Mouse (Mus musculus): ENCODE results near the gene Lce3f. TPM values are rescaled to one million over a fixed set of nuclear protein-coding genes. Genes with fewer than 3 reads are reported as not detected.

Gene Lce3f
- polyA plus RNA-seq (2012; fragmentation: generic; extraction: Trizol) = not detected

DNA sequence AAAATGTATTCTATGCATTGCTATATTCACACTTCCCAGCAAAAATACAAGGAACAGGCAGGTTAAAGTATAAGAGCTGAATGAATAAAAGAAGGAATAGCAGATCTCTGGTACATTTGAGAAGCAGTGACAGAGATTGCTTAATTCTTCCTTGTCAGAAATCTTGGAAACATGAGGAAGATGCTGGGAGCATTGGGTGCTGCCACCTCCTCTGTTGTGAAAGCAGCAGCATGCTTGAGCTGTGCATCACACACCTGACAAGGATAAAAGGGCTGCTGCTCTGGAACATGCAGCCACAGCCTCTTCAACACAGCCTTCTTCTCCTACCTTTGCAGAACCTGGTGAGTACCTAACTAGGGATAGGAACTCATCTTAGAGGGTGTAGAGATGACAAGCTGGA lies at the start of gene Lce3f:
Gene Lce3f, plus strand, starts transcription at position 301 of the 400 bp plus-strand sequence.

DNA sequence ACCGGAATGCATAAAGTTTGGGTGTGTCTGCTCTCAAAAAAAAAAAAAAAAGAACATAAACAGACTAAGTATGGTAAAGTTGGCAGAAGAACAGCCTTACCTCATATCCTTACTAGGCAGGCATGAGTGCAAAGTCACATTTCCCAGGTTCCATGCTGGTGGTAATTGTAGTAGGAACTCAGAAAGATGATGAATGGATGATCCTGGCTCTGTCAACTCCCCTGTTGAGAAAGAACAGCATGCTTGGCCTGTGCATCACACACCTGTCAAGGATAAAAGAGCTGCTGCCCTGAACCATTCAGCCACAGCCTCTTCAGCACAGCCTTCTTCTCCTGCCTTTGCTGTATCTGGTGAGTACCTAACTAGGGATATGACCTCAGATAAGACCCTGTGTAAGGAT lies 47.8 kb upstream of the Lce3f start, which contains the start of gene Lce3c:
Gene Lce3c, plus strand, starts transcription at position 301 of the 400 bp plus-strand sequence.

DNA sequence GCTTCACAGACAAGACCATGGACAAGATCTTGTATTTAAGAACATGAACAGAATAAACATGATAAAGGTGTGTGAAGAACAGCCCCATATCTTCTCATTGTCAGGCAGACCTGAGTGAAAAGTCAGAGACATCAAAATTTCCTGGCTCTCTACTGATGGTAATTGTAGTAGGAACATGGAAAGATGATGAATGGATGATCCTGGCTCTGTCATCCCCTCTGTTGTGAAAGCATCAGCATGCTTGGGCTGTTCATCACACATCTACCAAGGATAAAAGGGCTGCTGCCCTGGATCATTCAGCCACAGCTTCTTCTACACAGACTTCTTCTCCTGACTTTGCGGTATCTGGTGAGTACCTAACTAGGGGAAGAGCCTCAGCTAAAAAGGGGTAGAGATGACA lies 34.9 kb upstream of the Lce3f start, which contains the start of gene Lce3d:
Gene Lce3d, plus strand, starts transcription at position 301 of the 400 bp plus-strand sequence.

DNA sequence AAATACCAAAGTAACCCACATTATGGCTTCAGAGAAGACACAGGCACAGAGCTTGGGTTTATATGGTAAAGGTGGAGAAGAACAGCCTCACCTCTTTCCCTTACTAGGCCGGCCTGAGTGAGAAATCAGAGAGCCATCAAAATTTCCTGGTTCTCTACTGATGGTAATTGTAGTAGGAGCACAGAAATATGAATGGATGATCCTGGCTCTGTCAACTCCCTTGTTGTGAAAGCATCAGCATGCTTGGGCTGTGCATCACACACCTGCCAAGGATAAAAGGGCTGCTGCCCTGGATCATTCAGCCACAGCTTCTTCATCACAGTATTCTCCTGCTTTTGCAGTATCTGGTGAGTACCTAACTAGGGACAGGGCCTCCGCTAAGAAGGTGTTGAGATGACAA lies 25.3 kb upstream of the Lce3f start, which contains the start of gene Lce3e:
Gene Lce3e, plus strand, starts transcription at position 301 of the 400 bp plus-strand sequence.

DNA sequence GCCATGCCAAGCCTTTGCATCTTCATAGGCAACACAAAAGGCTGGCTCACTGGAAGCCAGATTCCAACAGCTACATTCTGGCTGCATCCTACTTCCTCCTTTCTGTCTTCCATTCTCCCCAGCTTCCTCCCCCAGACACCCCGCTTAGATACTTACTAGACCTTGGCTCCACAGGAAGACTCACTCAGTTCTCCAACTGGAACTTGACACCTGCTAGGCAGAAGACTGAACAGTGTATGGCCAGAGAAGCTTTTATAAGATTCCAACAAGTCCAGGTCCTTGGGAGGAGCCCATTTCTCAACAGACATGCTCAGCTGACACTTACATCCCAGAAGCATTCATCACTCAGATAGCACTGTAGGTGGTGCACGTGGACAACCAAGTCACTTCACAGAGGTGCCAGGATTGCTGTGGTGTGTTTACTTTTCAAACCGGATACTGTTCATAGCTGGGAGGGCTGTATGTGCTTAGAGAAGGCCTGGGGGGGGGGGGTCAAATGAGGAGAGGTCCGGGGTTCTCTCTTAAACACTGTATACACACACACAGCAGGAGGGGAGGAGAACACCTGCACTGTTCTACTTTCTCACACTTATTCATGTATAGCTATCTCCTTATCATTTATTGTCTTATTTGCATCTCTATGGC lies 23.6 kb downstream of the Lce3f start, which contains the start of gene Crct1:
Gene Crct1, minus strand, starts transcription at position 228 of the 645 bp plus-strand sequence.

DNA sequence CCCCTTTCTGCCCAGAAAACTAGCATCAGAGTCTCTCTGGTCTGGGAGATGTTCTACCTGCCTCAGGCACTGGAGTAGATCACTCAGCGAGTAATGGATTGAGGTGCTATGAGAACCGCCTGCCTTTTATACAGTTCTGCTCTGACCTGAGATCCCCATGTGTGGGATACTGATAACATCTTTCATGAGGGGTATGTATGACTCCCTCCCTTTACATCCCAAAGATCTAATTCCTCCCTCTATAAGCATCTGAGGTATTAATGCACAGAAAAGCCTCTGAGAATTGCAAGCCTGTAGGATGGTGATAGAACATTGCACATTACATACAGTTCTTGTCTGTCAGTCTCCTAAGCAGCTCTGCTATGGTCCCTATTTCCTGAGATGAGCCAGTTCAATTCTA lies 26.9 kb downstream of the Lce3f start, which contains the start of gene Lce1m:
Gene Lce1m, minus strand, starts transcription at position 101 of the 400 bp plus-strand sequence.

Other genes starting within 250 kb of the Lce3f start
- under 1 TPM in 1 of 2 experiments, not detected in 1; 0.39 TPM for gene Lce1g, start 239.9 kb upstream of the Lce3f start, polyA plus RNA-seq (2012; fragmentation: generic; extraction: Trizol)
- under 1 TPM in 1 of 2 experiments, not detected in 1; 0.08 TPM for gene Lce1h, start 227.2 kb upstream of the Lce3f start, polyA plus RNA-seq (2012; fragmentation: generic; extraction: Trizol)
- gene Lce1i, start 213.3 kb upstream of the Lce3f start, polyA plus RNA-seq (2012; fragmentation: generic; extraction: Trizol) = not detected
- not detected for gene Lce1j, start 201.7 kb upstream of the Lce3f start, polyA plus RNA-seq (2012; fragmentation: generic; extraction: Trizol)
- not detected for gene Lce1k, start 184.3 kb upstream of the Lce3f start, polyA plus RNA-seq (2012; fragmentation: generic; extraction: Trizol)
- gene Kprp, start 165.0 kb upstream of the Lce3f start, polyA plus RNA-seq (2012; fragmentation: generic; extraction: Trizol) = under 1 TPM in 1 of 2 experiments, not detected in 1; 0.04 TPM
- not detected for gene Lce1l, start 140.9 kb upstream of the Lce3f start, polyA plus RNA-seq (2012; fragmentation: generic; extraction: Trizol)
- gene 2310050C09Rik, start 122.0 kb upstream of the Lce3f start, polyA plus RNA-seq (2012; fragmentation: generic; extraction: Trizol) = not detected
- gene Lce3a, start 66.0 kb upstream of the Lce3f start, polyA plus RNA-seq (2012; fragmentation: generic; extraction: Trizol) = not detected
- gene Lce3b, start 59.2 kb upstream of the Lce3f start, polyA plus RNA-seq (2012; fragmentation: generic; extraction: Trizol) = not detected
- gene Lce3c, start 47.7 kb upstream of the Lce3f start, polyA plus RNA-seq (2012; fragmentation: generic; extraction: Trizol) = not detected
- gene Lce3d, start 34.8 kb upstream of the Lce3f start, polyA plus RNA-seq (2012; fragmentation: generic; extraction: Trizol) = not detected
- not detected for gene Lce3e, start 25.2 kb upstream of the Lce3f start, polyA plus RNA-seq (2012; fragmentation: generic; extraction: Trizol)
- gene Crct1, start 23.5 kb downstream of the Lce3f start, polyA plus RNA-seq (2012; fragmentation: generic; extraction: Trizol) = under 1 TPM; 0.09 to 0.16 TPM
- gene Lce1m, start 26.8 kb downstream of the Lce3f start, polyA plus RNA-seq (2012; fragmentation: generic; extraction: Trizol) = not detected
- gene Gm4858, start 76.6 kb downstream of the Lce3f start, polyA plus RNA-seq (2012; fragmentation: generic; extraction: Trizol) = not detected
- not detected for gene Crnn, start 152.6 kb downstream of the Lce3f start, polyA plus RNA-seq (2012; fragmentation: generic; extraction: Trizol)
- not detected for gene Flg2, start 205.1 kb downstream of the Lce3f start, polyA plus RNA-seq (2012; fragmentation: generic; extraction: Trizol)

Measured in C3H10T1/2 (cell line).